Mouse (Mus musculus): ENCODE data around the gene Sez6. TPM values are rescaled to one million over a fixed set of nuclear protein-coding genes. Genes with fewer than 3 reads are reported as not detected.

Sez6 gene
- total RNA-seq, 2 experiments from 2014 or later = 150 to 165 TPM

GRCm38 (mm10) chr11:77934568-77935311 is 4.1 kb downstream of the Sez6 start:
- no peak for DNase-seq (ENCODE audit: low spot score in 2 of 2)
- intact Hi-C loops (cut with DNase I) = loop anchor here (5.0 kb wide), 3 partner anchors 42 to 82 kb away; partner anchors contain the start of gene Pipox

DNA sequence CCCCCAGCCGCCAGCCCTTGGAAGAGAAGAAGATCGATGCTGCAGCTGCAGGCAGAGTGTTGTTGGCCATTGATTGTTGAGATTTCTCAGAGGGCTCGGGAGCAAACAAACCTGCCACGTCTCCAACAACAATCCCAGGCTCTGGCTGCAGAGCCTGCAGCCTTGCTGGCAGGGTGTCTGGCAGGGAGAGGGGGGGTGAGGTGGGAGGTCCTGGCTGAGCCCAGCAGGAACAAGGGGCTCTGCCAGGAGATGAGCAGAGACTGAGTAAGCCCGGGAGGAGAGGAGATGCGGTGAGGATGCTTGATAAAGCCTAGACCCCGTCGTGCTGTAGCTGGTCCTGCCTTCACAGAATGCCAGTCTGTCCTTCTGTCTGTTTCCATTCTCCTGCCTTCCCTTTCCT is 6.2 kb downstream of the Sez6 start:
- intact Hi-C loops (cut with DNase I) = no loop called here
- DNase-seq (ENCODE audit: low spot score in 2 of 2) = no peak

- DNase-seq (ENCODE audit: low spot score in 2 of 2) = no peak
- intact Hi-C loops (cut with DNase I) = no loop called here
Observed at GRCm38 (mm10) chr11:77937649-77938410, 7.2 kb downstream of the Sez6 start.

- intact Hi-C loops (cut with DNase I) = no loop called here
- no peak for DNase-seq (ENCODE audit: low spot score in 2 of 2)
Observed at GRCm38 (mm10) chr11:77942230-77942629, 11.6 kb downstream of the Sez6 start.

DNA sequence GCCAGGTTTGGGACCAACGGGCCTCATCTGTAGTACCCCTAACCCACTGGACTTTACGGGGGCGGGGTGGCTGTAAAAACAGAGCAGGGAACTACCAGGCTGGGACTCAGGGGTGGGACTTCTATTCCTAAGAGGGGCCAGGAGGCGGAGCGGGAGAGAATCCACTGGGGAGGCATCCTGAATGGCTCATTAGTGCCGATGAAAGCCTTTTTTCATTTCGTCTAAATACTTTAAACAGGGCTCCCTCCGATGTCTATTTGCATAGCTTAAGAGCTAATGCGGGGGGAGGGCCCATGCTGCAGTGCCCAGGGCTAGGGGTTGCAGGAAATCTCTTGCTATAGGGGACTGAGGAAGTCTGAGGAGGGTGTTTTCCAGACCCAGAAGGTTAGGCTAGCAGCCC is 17.3 kb downstream of the Sez6 start:
- DNase-seq (ENCODE audit: low spot score in 2 of 2) = no peak
- intact Hi-C loops (cut with DNase I) = no loop called here

DNA sequence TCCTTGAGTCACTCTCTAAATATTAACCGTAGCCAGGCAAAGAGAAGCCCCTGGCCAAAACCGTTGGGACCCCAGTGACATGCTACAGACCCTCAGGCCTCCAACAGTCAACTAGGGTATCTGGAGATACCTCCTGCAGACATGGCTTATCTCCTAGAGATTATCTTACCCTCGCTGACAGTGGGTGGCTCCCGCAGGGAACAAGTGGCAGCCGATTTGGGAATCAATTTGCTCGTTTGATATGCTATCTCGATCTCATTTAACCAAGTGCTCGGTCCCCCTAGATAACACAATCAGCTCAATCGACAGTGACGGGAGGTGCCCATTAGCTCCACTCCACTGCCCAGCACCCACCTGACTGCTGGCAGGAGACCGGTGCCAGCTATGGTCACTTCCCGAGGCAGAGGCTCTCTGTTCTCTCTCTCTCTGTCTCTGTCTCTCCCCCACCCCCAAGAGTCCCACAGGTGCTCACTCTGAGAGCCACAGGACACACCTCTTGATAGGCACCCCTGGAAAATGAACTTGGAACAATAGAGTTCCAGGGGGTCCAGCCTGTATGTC is 19.6 kb downstream of the Sez6 start:
- no peak for DNase-seq (ENCODE audit: low spot score in 2 of 2)
- intact Hi-C loops (cut with DNase I) = no loop called here

DNA sequence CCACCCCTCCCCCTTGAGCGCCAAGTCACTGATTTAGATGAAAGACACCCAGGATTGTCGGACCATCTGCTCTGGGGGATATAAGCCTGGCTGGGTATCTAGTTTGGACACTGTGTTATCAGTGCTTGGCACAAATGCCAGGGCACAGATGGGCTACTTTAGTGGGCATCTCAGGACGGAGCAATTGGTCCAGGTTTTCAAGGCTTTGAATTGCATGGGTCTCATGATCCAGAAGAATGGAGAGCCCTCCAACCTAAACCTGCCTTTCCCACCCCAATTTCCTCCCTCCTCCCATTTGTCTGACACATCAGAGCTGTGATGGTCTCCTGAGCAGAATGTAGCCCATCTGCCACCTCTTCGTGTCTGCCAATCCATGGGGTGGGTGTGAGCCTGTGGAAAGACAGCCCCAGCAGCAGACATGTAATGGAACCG is 20.2 kb downstream of the Sez6 start:
- peak; percentile 43 to 53 for DNase-seq (ENCODE audit: low spot score in 2 of 2)

DNA sequence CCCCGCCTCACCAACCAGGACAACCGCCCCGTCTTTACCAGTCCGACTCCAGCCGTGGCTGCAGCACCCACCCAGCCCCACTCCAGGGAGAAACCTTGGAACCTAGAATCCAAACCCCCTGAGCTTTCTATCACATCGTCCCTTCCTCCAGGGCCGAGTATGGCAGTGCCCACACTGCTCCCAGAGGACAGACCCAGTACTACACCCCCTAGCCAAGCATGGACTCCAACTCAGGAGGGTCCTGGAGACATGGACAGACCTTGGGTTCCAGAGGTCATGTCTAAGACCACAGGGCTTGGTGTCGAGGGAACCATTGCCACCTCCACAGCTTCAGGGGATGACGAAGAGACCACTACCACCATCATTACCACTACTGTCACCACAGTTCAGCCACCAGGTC is 23.1 kb downstream of the Sez6 start:
- intact Hi-C loops (cut with DNase I) = no loop called here
- no peak for DNase-seq (ENCODE audit: low spot score in 2 of 2)

More for the DNA sequence above, 20.2 kb downstream of the Sez6 start:
- intact Hi-C loops (cut with DNase I) = no loop called here

DNA sequence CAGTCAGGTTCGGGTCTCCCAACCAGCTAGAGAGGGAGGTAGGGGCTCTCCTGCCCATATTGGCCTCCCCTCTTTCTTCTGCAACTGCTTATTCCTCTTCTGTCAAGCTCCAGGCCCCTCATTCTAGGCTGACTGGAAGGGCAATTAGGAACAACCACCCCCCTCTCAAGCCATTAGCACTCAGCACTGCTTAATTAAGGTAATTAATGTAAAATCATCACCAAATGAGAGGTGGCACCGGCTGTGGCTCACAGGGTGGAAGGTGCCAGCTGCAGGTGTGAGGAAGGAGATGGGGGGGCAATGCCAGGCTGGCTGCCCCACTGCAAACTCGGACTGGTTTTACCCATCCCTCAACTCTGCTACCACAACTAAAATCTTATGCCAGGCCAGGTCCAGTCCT is 25.8 kb downstream of the Sez6 start:
- no peak for DNase-seq (ENCODE audit: low spot score in 2 of 2)
- intact Hi-C loops (cut with DNase I) = no loop called here

- intact Hi-C loops (cut with DNase I) = no loop called here
Observed at GRCm38 (mm10) chr11:77958268-77958667, 27.7 kb downstream of the Sez6 start.

DNA sequence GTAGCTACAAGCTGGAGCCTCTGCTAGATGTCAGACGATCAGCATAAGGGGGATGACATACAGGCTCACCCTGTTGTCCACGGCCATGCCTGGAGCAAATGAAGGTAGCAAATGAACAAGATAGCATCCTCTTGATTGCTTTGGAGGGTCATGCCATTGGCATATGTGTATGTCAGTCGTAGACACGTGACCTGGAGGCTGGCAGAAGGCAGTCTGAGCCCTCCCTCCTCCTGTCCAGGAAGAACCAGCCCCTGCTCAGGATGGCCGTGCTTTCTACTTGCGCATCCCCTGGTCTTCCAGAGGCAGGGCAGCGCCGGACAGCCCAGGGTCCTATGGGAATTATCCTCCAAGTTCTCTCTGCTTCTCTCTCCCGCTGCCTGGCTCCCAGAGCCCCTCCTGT is 28.3 kb downstream of the Sez6 start:
- intact Hi-C loops (cut with DNase I) = no loop called here
- no peak for DNase-seq (ENCODE audit: low spot score in 2 of 2)

More at GRCm38 (mm10) chr11:77958268-77958667, 27.7 kb downstream of the Sez6 start:
- no peak for DNase-seq (ENCODE audit: low spot score in 2 of 2)

DNA sequence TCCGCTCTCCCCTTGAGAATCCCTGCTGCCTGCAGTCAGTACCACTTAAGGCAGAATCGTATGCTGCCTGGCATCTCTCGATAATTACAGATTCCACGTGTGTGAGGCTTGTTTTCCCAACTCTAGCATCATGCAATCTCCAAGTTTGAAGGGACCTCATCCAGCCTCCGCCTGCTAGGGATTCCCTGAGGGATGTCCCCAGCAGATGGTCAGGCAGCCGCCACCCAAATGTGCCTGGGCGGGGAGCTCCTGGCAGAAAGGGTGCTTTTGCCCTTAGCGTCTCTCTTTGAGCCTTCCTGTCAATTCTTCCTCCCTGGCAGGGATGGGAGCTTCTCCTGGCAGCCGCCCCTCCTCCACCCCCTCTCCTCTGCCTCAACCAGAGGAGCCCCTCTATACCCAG is 29.6 kb downstream of the Sez6 start:
- intact Hi-C loops (cut with DNase I) = no loop called here

GRCm38 (mm10) chr11:77960898-77961297 is 30.3 kb downstream of the Sez6 start:
- no peak for DNase-seq (ENCODE audit: low spot score in 2 of 2)
- intact Hi-C loops (cut with DNase I) = no loop called here

More for the DNA sequence above, 29.6 kb downstream of the Sez6 start:
- DNase-seq (ENCODE audit: low spot score in 2 of 2) = peak; percentile 79 to 81

GRCm38 (mm10) chr11:77962946-77963345 is 32.3 kb downstream of the Sez6 start:
- DNase-seq (ENCODE audit: low spot score in 2 of 2) = no peak
- intact Hi-C loops (cut with DNase I) = no loop called here

DNA sequence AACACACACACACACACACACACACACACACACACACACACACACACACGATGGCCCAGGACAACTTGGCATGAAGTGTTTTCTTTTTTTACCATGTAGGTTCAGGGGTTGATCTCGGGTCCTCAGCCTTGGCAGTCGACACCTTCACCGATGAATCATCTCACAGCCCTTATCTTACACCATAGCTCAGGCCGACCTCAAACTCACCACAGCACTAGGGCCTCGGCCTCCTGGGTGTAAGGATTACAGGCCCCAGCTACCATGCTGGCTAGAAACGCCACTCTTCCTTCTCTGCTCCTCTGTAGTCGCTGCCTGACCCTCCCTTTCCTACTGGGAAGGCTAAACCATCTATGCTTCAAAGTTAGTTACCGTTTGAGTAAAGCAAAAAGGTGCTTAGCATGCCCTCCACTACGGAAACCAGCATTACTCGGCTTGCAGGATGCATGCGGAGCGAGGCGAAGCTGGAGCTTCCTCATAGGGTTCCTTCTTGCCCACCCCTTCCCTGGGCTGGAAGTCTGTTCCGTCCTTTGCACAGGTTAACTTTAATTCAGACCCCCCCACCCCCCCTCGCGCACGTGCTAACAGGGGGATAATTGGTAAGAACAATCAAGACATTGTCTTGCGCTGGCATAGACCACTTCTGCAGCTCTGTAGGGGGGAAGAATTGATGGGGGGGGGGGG is 34.0 kb downstream of the Sez6 start:
- DNase-seq (ENCODE audit: low spot score in 2 of 2) = no peak
- intact Hi-C loops (cut with DNase I) = loop anchor here (2.0 kb wide), 2 partner anchors 34 to 70 kb away; partner anchors contain the start of genes Pipox and Sez6

DNA sequence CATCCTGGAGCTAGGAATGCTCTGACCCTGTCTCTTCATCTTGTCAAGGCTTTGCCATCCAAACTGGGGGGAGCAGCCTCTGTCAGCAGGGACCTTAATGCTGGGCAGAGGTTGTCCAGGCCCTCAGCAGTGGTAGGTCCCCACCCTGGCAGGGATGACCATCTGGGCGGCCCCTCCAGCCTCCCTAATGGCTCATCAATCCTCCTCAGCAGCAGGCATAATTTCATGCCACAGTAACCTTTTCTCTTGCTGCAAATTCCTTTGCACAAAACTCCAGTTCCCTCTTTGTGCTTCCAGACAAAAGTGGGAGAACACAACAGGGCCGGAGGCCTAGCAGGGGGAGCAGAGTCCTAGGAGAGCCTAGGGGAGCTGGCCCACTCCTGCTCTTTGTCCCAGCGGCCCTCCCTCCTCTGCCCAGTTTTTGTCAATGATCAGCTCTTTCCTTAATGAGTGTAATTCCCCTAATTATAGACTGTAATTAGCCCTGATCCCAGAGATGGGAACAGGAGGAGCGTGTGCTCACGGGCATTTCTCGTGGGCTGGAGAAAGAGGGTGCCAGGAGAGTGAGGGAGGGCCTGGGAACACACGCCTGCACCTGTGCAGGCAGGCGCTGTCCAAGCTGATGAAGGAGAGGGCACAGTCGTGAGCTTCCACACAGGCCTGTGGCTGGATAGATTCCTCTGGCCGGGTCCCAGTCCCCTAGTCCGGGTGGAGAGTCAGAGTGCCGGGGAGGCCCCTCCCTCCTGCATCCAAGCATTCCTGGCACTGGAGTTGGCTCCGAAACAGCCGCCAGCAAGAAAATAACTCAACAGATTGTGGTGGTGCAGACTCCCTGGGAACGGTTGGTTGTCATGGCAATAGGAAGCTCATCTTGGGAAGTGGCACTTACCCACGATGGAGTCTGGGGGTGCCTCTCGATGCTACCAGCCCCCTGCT is 34.8 kb downstream of the Sez6 start:
- intact Hi-C loops (cut with DNase I) = loop anchor here (1.0 to 2.0 kb wide), 3 partner anchors 35 to 138 kb away; partner anchors contain the start of genes Pipox and Sez6
- peak; percentile 85 to 86 for DNase-seq (ENCODE audit: low spot score in 2 of 2)

DNA sequence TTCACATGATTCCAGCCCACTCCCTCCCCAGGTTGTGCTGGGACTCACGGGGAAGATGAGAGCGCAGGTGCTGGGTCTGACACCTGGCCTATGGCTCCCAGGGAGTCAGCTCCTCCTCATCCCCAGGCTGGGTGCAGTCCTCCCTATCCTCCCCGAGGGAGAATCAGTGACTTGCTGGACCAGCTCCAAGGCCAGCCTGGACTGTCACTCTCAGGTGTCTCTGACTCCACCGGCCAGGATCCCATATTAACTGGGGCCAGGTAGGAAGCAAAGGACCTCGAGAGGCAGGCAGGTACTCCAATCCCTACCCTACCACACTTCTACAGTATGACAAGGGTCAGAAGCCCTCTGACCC is 35.4 kb downstream of the Sez6 start:
- no peak for DNase-seq (ENCODE audit: low spot score in 2 of 2)
- intact Hi-C loops (cut with DNase I) = loop anchor here (1.0 kb wide), 1 partner anchor 139 kb away; no protein-coding TSS in a partner anchor

GRCm38 (mm10) chr11:77967114-77967513 is 36.5 kb downstream of the Sez6 start:
- DNase-seq (ENCODE audit: low spot score in 2 of 2) = peak; percentile 73 to 76
- intact Hi-C loops (cut with DNase I) = no loop called here

DNA sequence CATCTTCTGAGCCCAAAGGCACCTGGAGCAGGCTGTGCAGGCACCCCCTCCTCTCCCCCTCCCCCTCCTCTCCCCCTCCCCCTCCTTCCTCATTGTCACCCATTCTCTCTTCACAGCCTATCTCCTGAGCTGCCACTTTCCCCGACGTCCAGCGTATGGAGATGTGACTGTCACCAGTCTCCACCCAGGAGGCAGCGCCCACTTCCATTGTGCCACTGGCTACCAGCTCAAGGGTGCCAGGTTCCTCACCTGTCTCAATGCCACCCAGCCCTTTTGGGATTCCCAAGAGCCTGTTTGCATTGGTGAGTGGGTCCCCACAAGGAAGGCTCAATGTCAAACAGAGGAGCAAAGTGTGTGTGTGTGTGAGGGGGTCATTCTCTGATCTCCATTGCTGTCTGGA is 38.2 kb downstream of the Sez6 start:
- DNase-seq (ENCODE audit: low spot score in 2 of 2) = no peak
- intact Hi-C loops (cut with DNase I) = no loop called here

All from left cerebral cortex, postnatal 36 days (tissue).